Mouse (Mus musculus) E14TG2a.4 (cell line): ENCODE measurements around the gene Ncoa3.

Experiments used
- CTCF ChIP-seq: conservative IDR thresholded peaks from 2 replicates; pipeline ENCODE4 v1.5.1; 2014; ENCODE audit warnings: low read length
- NANOG ChIP-seq: IDR thresholded peaks from 2 replicates; pipeline ENCODE4 v1.6.1; 2014; ENCODE audit warnings: borderline replicate concordance, low read length, mixed read lengths
- POU5F1 ChIP-seq: IDR thresholded peaks from 2 replicates; pipeline ENCODE4 v1.6.1; 2014; ENCODE audit warnings: low read length, borderline replicate concordance

GRCm38 (mm10) chr2:166062008-166062407, 69.6 kb downstream of the Ncoa3 start:
- TF ChIP-seq CTCF (no peak), POU5F1 (no peak), NANOG (no peak)
